Mouse (Mus musculus): ENCODE measurements around the gene Camta1. TPM values are rescaled to one million over a fixed set of nuclear protein-coding genes. Genes with fewer than 3 reads are reported as not detected.

The Camta1 gene
- polyA plus RNA-seq, 1 experiment, result 26.3 TPM

DNA sequence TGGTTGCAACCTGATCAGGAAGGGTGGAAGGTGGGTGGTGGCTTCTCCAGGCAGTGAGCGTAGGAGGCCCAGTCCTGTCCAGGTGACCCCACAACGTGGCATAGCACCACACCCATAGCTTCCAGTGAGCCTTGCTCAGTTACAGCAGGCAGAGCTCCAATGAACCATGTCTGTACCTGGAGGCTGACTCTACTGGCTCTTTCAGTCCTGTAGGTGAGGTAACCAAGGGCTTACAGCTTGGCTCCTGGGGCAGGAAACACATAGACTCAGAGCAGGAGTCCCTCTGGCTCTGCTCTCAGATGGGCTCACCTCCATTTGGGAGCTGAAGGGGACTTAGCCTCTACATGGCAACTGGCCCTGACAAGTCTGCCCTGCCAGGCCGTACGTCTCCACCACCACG lies 393.3 kb downstream of the Camta1 start:
- TF ChIP-seq CTCF (IDR thresholded peaks at IDR 0.05; ENCODE audit: low read depth, low read length) (no peak), POLR2A (IDR thresholded peaks at IDR 0.05; ENCODE audit: borderline replicate concordance, low read depth, low read length) (no peak)
- Histone ChIP-seq H3K27ac (ENCODE audit: insufficient read depth, low read depth, low read length) (no peak overlapping the region), H3K4me3 (ENCODE audit: insufficient read depth, low read length) (no peak overlapping the region), H3K4me1 (ENCODE audit: control insufficient read depth, insufficient read depth, low read length) (no peaks in the 10 kb centered on the region)

- no peak for TF ChIP-seq POLR2A (IDR thresholded peaks at IDR 0.05; ENCODE audit: borderline replicate concordance, low read depth, low read length)
- no peak for TF ChIP-seq CTCF (IDR thresholded peaks at IDR 0.05; ENCODE audit: low read depth, low read length)
- Histone ChIP-seq H3K4me1 (ENCODE audit: control insufficient read depth, insufficient read depth, low read length) (no peaks in the 10 kb centered on the region), H3K27ac (ENCODE audit: insufficient read depth, low read depth, low read length) (no peak overlapping the region), H3K4me3 (ENCODE audit: insufficient read depth, low read length) (no peak overlapping the region)
Measured at GRCm38 (mm10) chr4:151458686-151459085, 403.0 kb downstream of the Camta1 start.

DNA sequence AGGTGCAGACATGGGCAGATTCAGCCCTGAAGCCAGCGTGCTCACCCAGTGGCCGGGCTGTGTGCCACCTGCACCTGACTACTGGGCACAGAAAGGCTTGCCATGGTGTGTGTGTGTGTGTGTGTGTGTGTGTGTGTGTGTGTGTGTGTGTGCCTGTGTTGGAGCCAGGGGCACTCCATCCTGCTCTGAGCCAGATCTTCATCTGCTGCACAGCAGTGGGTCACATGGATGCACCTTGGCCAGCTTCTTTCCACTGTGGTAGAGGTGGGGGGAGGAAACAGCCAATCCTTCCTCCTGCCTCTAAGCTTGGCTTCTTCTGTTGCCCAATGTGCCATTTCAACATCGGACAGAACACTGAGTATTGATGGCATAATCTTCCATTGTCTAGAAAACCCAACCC lies 407.1 kb downstream of the Camta1 start:
- H3K27ac ChIP-seq (ENCODE audit: insufficient read depth, low read depth, low read length), result no peak overlapping the region
- no peak for TF ChIP-seq CTCF (IDR thresholded peaks at IDR 0.05; ENCODE audit: low read depth, low read length)
- TF ChIP-seq POLR2A (IDR thresholded peaks at IDR 0.05; ENCODE audit: borderline replicate concordance, low read depth, low read length), result no peak
- H3K4me3 ChIP-seq (ENCODE audit: insufficient read depth, low read length), result no peak overlapping the region
- H3K4me1 ChIP-seq (ENCODE audit: control insufficient read depth, insufficient read depth, low read length), result no peaks in the 10 kb centered on the region

DNA sequence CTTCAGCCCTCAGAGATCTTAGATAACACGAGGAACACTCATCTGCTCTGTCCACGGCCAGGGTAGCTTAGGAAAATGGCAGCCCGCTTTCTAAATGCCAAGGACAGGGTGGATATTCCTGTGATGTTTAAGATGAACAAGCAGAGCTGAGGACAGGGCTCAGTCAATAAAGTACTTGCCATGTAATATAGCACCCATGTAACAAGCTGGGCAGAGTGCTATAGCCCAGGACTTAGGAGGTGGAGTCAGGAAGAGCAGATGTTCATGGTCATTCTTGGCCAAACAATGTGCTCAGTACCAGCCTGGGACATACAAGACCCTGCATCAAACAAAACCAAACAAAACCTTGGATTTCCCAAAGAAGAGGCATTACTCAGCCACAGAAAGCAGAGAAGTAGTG lies 407.6 kb downstream of the Camta1 start:
- Histone ChIP-seq H3K4me3 (ENCODE audit: insufficient read depth, low read length) (no peak overlapping the region), H3K4me1 (ENCODE audit: control insufficient read depth, insufficient read depth, low read length) (no peaks in the 10 kb centered on the region), H3K27ac (ENCODE audit: insufficient read depth, low read depth, low read length) (no peak overlapping the region)
- TF ChIP-seq CTCF (IDR thresholded peaks at IDR 0.05; ENCODE audit: low read depth, low read length) (no peak), POLR2A (IDR thresholded peaks at IDR 0.05; ENCODE audit: borderline replicate concordance, low read depth, low read length) (no peak)

DNA sequence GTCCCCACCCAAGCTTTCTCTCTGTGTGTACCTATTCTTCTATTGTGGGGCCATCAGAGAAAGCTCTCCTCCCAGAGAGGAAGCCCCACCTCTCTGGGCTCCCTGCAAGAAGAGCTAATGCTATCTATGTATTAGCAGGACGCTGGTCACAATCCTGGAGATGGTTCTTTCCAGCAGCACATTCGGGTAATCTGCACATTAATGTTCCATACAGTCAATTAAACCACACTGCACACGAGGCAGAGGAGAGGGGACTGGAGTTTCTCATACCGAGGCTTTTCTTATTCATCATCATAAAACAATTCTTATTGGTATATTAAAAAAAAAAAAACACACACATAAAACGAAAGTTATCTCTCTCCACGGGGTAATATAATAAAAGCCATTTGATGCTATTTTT lies 409.8 kb downstream of the Camta1 start:
- Histone ChIP-seq H3K4me1 (ENCODE audit: control insufficient read depth, insufficient read depth, low read length) (no peaks in the 10 kb centered on the region), H3K27ac (ENCODE audit: insufficient read depth, low read depth, low read length) (no peak overlapping the region), H3K4me3 (ENCODE audit: insufficient read depth, low read length) (no peak overlapping the region)
- TF ChIP-seq POLR2A (IDR thresholded peaks at IDR 0.05; ENCODE audit: borderline replicate concordance, low read depth, low read length) (no peak), CTCF (IDR thresholded peaks at IDR 0.05; ENCODE audit: low read depth, low read length) (no peak)

- TF ChIP-seq CTCF (IDR thresholded peaks at IDR 0.05; ENCODE audit: low read depth, low read length) (no peak), POLR2A (IDR thresholded peaks at IDR 0.05; ENCODE audit: borderline replicate concordance, low read depth, low read length) (no peak)
- Histone ChIP-seq H3K4me3 (ENCODE audit: insufficient read depth, low read length) (no peak overlapping the region), H3K4me1 (ENCODE audit: control insufficient read depth, insufficient read depth, low read length) (no peaks in the 10 kb centered on the region), H3K27ac (ENCODE audit: insufficient read depth, low read depth, low read length) (no peak overlapping the region)
Measured at GRCm38 (mm10) chr4:151449981-151450380, 411.7 kb downstream of the Camta1 start.

- Histone ChIP-seq H3K4me1 (ENCODE audit: control insufficient read depth, insufficient read depth, low read length) (no peaks in the 10 kb centered on the region), H3K4me3 (ENCODE audit: insufficient read depth, low read length) (no peak overlapping the region), H3K27ac (ENCODE audit: insufficient read depth, low read depth, low read length) (no peak overlapping the region)
- TF ChIP-seq CTCF (IDR thresholded peaks at IDR 0.05; ENCODE audit: low read depth, low read length) (no peak), POLR2A (IDR thresholded peaks at IDR 0.05; ENCODE audit: borderline replicate concordance, low read depth, low read length) (no peak)
Measured at GRCm38 (mm10) chr4:151448341-151448740, 413.3 kb downstream of the Camta1 start.

DNA sequence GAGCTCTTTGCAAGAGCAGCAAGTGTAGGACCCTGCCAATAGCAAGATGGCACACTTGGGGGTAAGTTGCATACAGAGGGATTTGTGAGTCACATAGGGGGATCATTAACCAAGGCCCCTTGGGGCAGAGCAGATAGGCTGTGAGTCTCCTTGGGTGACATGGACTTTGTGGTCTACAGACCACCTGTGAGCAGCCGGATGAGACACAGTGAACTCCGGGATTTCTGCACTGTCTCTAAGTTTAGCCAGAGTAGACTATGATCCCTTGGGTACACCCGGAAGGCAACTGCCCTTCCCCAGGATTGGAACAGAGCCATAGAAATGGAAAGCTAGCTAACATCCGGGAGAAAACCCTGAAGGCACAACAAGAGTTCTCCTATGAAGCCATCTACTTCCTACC lies 417.0 kb downstream of the Camta1 start:
- Histone ChIP-seq H3K27ac (ENCODE audit: insufficient read depth, low read depth, low read length) (no peak overlapping the region), H3K4me3 (ENCODE audit: insufficient read depth, low read length) (no peak overlapping the region), H3K4me1 (ENCODE audit: control insufficient read depth, insufficient read depth, low read length) (no peaks in the 10 kb centered on the region)
- TF ChIP-seq CTCF (IDR thresholded peaks at IDR 0.05; ENCODE audit: low read depth, low read length), result no peak
- no peak for TF ChIP-seq POLR2A (IDR thresholded peaks at IDR 0.05; ENCODE audit: borderline replicate concordance, low read depth, low read length)

GRCm38 (mm10) chr4:151438561-151438960 lies 423.1 kb downstream of the Camta1 start:
- no peaks in the 10 kb centered on the region for H3K4me1 ChIP-seq (ENCODE audit: control insufficient read depth, insufficient read depth, low read length)
- no peak overlapping the region for H3K27ac ChIP-seq (ENCODE audit: insufficient read depth, low read depth, low read length)
- TF ChIP-seq POLR2A (IDR thresholded peaks at IDR 0.05; ENCODE audit: borderline replicate concordance, low read depth, low read length) (no peak), CTCF (IDR thresholded peaks at IDR 0.05; ENCODE audit: low read depth, low read length) (no peak)
- H3K4me3 ChIP-seq (ENCODE audit: insufficient read depth, low read length), result no peak overlapping the region

DNA sequence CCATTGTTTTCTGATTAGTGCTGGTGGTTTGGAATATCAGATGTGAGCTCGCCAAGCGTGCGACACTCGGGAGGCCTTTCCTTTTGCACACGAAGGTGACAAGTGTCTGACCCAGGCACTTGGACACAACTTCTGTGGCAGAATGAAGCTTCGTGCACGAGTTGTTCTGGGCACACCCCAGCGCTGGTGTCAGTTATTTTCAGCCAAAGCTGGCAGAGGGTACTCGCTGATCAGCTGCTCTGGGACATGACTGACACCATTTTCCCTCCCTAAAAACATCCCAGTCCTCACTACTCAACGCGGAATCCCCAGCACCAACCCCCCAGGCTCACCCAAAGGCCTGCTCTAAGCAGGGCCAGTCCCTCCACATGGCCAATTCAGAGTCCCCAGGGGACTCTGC lies 423.8 kb downstream of the Camta1 start:
- TF ChIP-seq CTCF (IDR thresholded peaks at IDR 0.05; ENCODE audit: low read depth, low read length) (no peak), POLR2A (IDR thresholded peaks at IDR 0.05; ENCODE audit: borderline replicate concordance, low read depth, low read length) (no peak)
- no peak overlapping the region for H3K4me3 ChIP-seq (ENCODE audit: insufficient read depth, low read length)
- H3K4me1 ChIP-seq (ENCODE audit: control insufficient read depth, insufficient read depth, low read length), result no peaks in the 10 kb centered on the region
- H3K27ac ChIP-seq (ENCODE audit: insufficient read depth, low read depth, low read length), result no peak overlapping the region

DNA sequence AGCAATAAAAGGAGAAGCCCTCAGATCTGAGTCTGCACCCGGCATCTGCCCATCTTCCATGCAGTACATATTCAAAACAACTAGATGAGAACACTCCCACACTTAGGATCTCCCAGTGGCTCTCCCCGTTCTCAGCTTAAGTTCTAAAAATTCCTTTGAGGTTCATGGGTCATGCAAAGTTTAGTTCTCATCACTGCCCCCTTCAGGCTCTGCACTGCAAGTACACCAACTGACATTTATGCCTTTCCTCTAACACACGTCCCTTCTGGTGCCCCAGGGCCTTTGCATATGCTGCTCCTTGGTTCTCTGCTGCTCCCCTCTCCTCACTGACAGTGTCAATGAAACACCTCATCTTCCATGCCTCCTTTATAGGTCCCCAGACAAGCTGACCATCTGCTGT lies 436.5 kb downstream of the Camta1 start:
- TF ChIP-seq CTCF (IDR thresholded peaks at IDR 0.05; ENCODE audit: low read depth, low read length) (no peak), POLR2A (IDR thresholded peaks at IDR 0.05; ENCODE audit: borderline replicate concordance, low read depth, low read length) (no peak)
- Histone ChIP-seq H3K27ac (ENCODE audit: insufficient read depth, low read depth, low read length) (no peak overlapping the region), H3K4me3 (ENCODE audit: insufficient read depth, low read length) (no peak overlapping the region), H3K4me1 (ENCODE audit: control insufficient read depth, insufficient read depth, low read length) (no peaks in the 10 kb centered on the region)

Measured in bone marrow macrophage, adult 2 months (primary cell).